Mouse (Mus musculus) midbrain, embryonic 15.5 days (tissue): ENCODE measurements around the gene Gm10518. TPM values are rescaled to one million over a fixed set of nuclear protein-coding genes. Genes with fewer than 3 reads are reported as not detected.

ENCODE experiments used
- ATAC-seq: fragments of 200-750 bp; cut with Nextera tagmentation; replicated peaks from 2 replicates; pipeline ENCODE4 v1.8.0; 2017; ENCODE audit warnings: moderate TSS enrichment
- H3K27ac ChIP-seq: fragments of 300-500 bp; sonication (generic); 2 replicates; pipeline ENCODE4 v1.5.1; 2015; ENCODE audit warnings: mild to moderate bottlenecking, inconsistent platforms
- H3K27me3 ChIP-seq: fragments of 300-500 bp; sonication (generic); replicated peaks from 2 replicates; pipeline ENCODE4 v1.6.1; 2015; ENCODE audit warnings: inconsistent platforms
- H3K36me3 ChIP-seq: fragments of 300-500 bp; sonication (generic); replicated peaks from 2 replicates; pipeline ENCODE4 v1.6.1; 2015; ENCODE audit warnings: inconsistent platforms
- H3K4me1 ChIP-seq: fragments of 300-500 bp; sonication (generic); 2 replicates; pipeline ENCODE4 v1.6.1; 2015; ENCODE audit warnings: inconsistent platforms
- H3K4me2 ChIP-seq: fragments of 300-500 bp; sonication (generic); 2 replicates; pipeline ENCODE4 v1.6.1; 2015; ENCODE audit warnings: inconsistent platforms, mild to moderate bottlenecking, moderate library complexity
- H3K4me3 ChIP-seq: fragments of 300-500 bp; sonication (generic); 2 replicates; pipeline ENCODE4 v1.5.1; 2015; ENCODE audit warnings: mild to moderate bottlenecking, inconsistent platforms
- H3K9ac ChIP-seq: fragments of 300-500 bp; sonication (generic); 2 replicates; pipeline ENCODE4 v1.6.1; 2015; ENCODE audit warnings: mild to moderate bottlenecking, inconsistent platforms
- H3K9me3 ChIP-seq: fragments of 300-500 bp; sonication (generic); 2 replicates; pipeline ENCODE4 v1.6.1; 2016; ENCODE audit warnings: inconsistent platforms
- WGBS: fragments of 180-500 bp; shearing (Covaris S2); methylation state at CpG from one replicate; pipeline ENCODE4 v1.1.7; 2015; ENCODE audit warnings: mixed read lengths; 5-methylcytosine and 5-hydroxymethylcytosine counted together
- polyA plus RNA-seq: library from polyadenylated mRNA; unstranded; fragments of >200 nt; fragmentation: Nextera tagmentation; extraction: Ambion mirVana; gene quantifications from 2 replicates; pipeline ENCODE4 v1.2.1, GENCODE M21; 2015

Gm10518 gene
- polyA plus RNA-seq, 1 experiment from 2014 or later, result 0.23 TPM

DNA sequence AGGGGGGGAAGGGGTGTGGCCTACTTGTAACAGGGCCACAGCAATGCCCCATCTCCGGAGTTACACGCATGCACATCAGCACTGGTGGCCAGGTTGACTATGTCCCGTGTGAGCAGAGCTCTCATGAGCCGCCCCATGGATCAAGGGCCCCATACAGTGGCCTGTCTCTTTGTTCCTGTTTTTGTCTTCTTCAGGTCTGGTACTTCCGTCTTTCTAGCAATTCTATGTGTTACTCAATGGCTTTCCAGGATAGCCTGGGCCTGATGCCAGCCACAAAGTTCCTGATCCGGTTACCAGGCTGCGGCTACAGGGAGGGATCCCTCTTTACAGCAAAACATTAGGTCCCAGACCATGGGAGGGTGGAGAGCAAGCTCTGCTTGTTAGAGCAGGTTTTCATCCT, 39.4 kb downstream of the Gm10518 start:
- H3K36me3 ChIP-seq, result no peaks in the 10 kb centered on the region
- H3K27ac ChIP-seq, result no peak overlapping the region
- H3K4me1 ChIP-seq, result no peaks in the 10 kb centered on the region
- H3K9ac ChIP-seq, result no peak overlapping the region
- no peaks in the 10 kb centered on the region for H3K27me3 ChIP-seq
- WGBS, result 79% methylated on average over 7 of the region's 7 CpGs
- no peak for ATAC-seq
- no peak overlapping the region for H3K4me2 ChIP-seq
- no peaks in the 10 kb centered on the region for H3K9me3 ChIP-seq
- H3K4me3 ChIP-seq, result no peak overlapping the region

DNA sequence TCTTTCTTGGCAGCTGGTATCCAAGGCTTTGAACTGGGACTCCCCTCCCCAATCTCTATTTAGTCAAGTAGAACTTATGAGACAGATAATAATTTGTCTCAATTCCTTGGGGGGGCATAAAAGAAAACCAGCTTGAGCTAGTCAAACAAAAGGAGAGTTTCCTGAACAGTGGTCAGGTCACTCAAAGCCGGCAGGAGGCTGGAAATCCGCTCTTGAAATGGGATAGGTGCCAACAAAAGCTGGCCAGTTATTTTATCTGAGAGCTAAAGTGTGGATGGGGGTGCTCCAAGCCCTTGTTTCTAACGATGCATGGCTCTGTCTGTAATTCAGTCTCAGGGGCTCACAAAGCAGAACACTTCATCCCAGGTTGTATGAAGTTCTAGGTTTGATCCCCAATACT, 40.8 kb downstream of the Gm10518 start:
- H3K27ac ChIP-seq, result no peak overlapping the region
- 28% methylated on average over 3 of the region's 3 CpGs for WGBS
- H3K4me1 ChIP-seq, result no peaks in the 10 kb centered on the region
- H3K36me3 ChIP-seq, result no peaks in the 10 kb centered on the region
- no peak overlapping the region for H3K4me3 ChIP-seq
- H3K9me3 ChIP-seq, result no peaks in the 10 kb centered on the region
- no peak overlapping the region for H3K4me2 ChIP-seq
- no peak for ATAC-seq
- no peaks in the 10 kb centered on the region for H3K27me3 ChIP-seq
- no peak overlapping the region for H3K9ac ChIP-seq

DNA sequence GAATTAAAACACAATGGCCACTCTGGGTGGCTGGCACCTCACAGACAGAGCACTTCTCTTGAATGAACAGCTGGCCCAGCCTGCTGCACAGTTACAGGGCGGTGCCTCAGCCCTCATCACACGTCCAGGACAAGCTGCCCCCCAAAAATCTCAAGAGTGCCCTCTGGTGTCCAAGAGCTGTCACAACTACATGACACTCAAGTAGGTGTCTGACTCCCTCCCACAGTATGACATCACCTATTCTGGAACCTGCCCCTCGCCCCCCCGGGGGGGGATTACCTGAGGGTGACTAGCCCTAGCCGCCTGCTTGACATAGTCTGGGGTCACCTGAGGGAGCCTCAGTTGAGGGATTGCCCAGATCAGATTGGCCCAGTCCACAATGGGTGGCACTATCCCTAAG, 41.7 kb downstream of the Gm10518 start:
- WGBS, result 13% methylated on average over 5 of the region's 5 CpGs
- Histone ChIP-seq H3K9ac (no peak overlapping the region), H3K9me3 (no peaks in the 10 kb centered on the region), H3K4me1 (no peaks in the 10 kb centered on the region), H3K27me3 (no peaks in the 10 kb centered on the region), H3K4me3 (no peak overlapping the region), H3K4me2 (no peak overlapping the region), H3K27ac (no peak overlapping the region), H3K36me3 (no peaks in the 10 kb centered on the region)
- no peak for ATAC-seq

DNA sequence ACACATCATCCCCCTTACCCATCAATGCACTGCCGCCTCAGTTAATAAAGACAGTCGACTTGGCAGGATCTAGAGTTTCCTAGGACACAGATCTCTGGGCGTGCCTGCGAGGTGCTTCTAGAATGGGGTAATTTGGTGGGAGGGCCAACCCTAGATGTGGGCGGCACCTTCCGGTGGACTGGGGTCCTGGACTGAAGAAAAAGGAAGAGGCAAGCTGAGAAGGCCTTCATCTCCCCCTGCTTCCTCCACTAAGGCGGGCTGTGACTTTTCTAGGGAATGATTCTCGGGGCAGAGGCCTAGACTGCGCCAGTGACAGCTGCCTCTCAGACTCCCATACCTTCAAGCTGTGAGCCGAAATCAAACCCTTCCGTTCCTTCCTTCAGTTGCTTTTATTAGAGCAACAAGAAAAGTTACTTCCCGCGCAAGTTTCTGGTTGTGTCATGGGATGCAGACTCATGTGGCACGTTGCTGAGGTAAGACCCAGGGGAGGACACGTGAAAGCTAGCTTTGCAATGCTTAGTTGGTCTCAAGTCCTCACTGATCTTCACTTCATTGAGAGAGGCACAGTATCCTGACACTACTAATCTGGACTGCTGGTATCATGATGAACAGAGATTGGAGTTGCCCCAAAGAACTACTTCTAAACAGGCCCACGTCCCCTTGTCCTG, 42.8 kb downstream of the Gm10518 start:
- Histone ChIP-seq H3K4me2 (no peak overlapping the region), H3K9me3 (no peaks in the 10 kb centered on the region), H3K27me3 (no peaks in the 10 kb centered on the region), H3K9ac (no peak overlapping the region), H3K4me3 (no peak overlapping the region), H3K4me1 (no peaks in the 10 kb centered on the region), H3K36me3 (no peaks in the 10 kb centered on the region), H3K27ac (no peak overlapping the region)
- no peak for ATAC-seq
- 84% methylated on average over 16 of the region's 16 CpGs for WGBS

DNA sequence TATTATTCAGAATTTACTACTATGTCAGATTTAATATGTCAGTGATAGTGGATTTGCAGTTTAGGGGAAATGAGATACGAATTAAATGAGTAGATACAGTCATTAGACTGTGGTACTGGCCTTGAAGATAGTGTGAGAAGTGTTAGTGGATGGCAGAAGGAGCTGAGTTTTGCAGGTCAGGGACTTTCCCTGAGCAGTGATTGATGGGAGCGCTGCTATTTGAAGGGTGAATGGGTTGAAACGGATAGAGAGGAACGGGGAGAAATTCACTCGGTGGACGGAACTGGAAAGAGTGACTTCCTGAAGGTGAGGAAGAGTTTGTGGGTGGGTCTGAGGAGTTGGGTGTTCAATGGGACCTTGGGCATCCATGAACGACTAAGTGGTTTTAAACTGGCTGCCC, 44.0 kb downstream of the Gm10518 start:
- H3K27ac ChIP-seq, result no peak overlapping the region
- no peaks in the 10 kb centered on the region for H3K27me3 ChIP-seq
- H3K9me3 ChIP-seq, result no peaks in the 10 kb centered on the region
- no peak overlapping the region for H3K4me3 ChIP-seq
- no peaks in the 10 kb centered on the region for H3K4me1 ChIP-seq
- 63% methylated on average over 7 of the region's 7 CpGs for WGBS
- no peak for ATAC-seq
- no peak overlapping the region for H3K9ac ChIP-seq
- no peak overlapping the region for H3K4me2 ChIP-seq
- H3K36me3 ChIP-seq, result no peaks in the 10 kb centered on the region

DNA sequence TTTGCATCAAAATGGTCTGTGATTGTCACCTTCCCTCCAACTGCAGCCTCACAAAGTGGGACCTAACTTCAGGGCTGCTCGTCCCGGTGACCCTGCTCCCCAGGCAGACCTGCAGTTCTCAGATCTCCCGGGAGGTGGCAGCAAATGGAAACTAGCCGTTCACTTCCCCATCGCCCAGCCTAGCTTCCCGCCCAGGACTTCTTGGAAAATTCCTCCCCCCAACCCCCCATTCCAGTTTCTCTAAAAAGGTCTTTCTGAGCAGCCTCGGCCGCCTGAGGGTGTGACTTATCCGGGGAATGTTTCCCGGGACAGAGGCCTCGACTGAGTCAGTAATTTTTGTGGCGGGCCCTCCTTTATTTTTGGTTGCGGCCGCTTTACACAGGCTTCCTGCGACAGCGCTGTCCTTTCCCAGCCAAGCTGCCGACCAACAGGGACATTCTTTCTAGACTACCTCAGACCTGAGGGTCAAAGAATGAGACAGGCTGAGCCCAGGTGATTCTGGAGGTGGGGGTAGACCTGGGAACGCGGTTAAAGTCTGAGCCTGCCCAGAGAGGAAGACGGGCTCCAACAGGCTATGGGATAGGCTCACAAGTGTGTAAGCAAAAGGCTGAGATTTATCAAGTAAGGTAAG, 44.7 kb downstream of the Gm10518 start:
- Histone ChIP-seq H3K27me3 (no peaks in the 10 kb centered on the region), H3K9me3 (no peaks in the 10 kb centered on the region), H3K4me3 (peak overlapping the region; percentile 43), H3K36me3 (no peaks in the 10 kb centered on the region), H3K4me1 (no peaks in the 10 kb centered on the region), H3K27ac (no peak overlapping the region), H3K4me2 (peak overlapping the region; percentile 65), H3K9ac (peak overlapping the region; percentile 40)
- peak; percentile 65; the same call in 1 of the 2 replicates for ATAC-seq
- 3% methylated on average over 20 of the region's 20 CpGs for WGBS

DNA sequence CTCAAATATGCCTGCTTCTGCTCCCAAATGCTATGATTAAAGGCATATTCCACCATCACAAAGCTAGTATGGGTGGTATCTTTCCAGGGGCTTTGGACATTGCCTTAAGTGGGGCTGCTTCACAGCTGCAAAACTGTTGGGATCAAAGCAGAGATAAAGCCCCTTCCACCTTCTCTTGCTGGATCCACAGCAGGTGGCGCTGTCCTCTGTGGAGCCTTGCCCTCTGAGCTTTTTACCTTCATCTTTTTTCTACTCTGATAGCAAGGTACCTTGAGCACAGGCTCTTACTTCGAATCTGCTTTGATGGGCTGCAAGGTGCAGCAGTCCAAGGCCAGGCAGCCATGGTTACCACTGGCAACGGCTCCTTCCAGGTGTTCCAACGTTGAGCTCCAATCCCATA, 50.2 kb downstream of the Gm10518 start:
- H3K4me3 ChIP-seq, result no peak overlapping the region
- no peak overlapping the region for H3K4me2 ChIP-seq
- no peaks in the 10 kb centered on the region for H3K36me3 ChIP-seq
- 39% methylated on average over 4 of the region's 4 CpGs for whole genome bisulfite sequencing
- H3K27me3 ChIP-seq, result no peaks in the 10 kb centered on the region
- H3K4me1 ChIP-seq, result 0 out of 2 replicates have a peak, but pooled peaks cover 6% of the 10 kb centered on the region
- no peaks in the 10 kb centered on the region for H3K9me3 ChIP-seq
- no peak overlapping the region for H3K9ac ChIP-seq
- no peak for ATAC-seq
- H3K27ac ChIP-seq, result no peak overlapping the region

Other genes starting within 250 kb of the Gm10518 start
- 147 and 154 TPM in 2 replicates for gene Sccpdh, start 135.2 kb upstream of the Gm10518 start, polyA plus RNA-seq
- gene Kif28, start 58.1 kb upstream of the Gm10518 start, polyA plus RNA-seq, result not detected in 2 replicates
- gene Ahctf1, start 304 bp downstream of the Gm10518 start, polyA plus RNA-seq, result 20.7 and 20.9 TPM in 2 replicates
- gene Cdc42bpa, start 157.1 kb downstream of the Gm10518 start, polyA plus RNA-seq, result 28.5 and 28.9 TPM in 2 replicates